Mouse (Mus musculus): Measurements from ENCODE around the gene Trmt44.
A peak's percentile ranks its signal among the peaks of the same experiment; 100 is the strongest.
"Not testable (repeated sequence)": the region's sequence is repeated elsewhere in the genome, so short reads cannot be mapped to it uniquely, and the experiment has no call there.

Gene Trmt44

GRCm38 (mm10) chr5:35591497-35591896 lies 16.6 kb upstream of the Trmt44 start:
- DNase-seq (ENCODE audit: low read depth), result no peak

GRCm38 (mm10) chr5:35584259-35584658 lies 9.4 kb upstream of the Trmt44 start:
- not testable (repeated sequence) for DNase-seq (ENCODE audit: low read depth)

- no peak for DNase-seq (ENCODE audit: low read depth)
Measured at GRCm38 (mm10) chr5:35583221-35583783, 8.4 kb upstream of the Trmt44 start.

GRCm38 (mm10) chr5:35582445-35583220 lies 7.8 kb upstream of the Trmt44 start, which contains the start of gene Acox3:
Gene Acox3 (plus strand): TSS chr5:35583040.
- peak; percentile 93 for DNase-seq (ENCODE audit: low read depth)

- no peak for DNase-seq (ENCODE audit: low read depth)
Measured at GRCm38 (mm10) chr5:35580156-35580922, 5.5 kb upstream of the Trmt44 start.

- no peak for DNase-seq (ENCODE audit: low read depth)
Measured at GRCm38 (mm10) chr5:35579247-35579893, 4.5 kb upstream of the Trmt44 start.

- DNase-seq (ENCODE audit: low read depth), result no peak
Measured at GRCm38 (mm10) chr5:35578411-35578810, 3.5 kb upstream of the Trmt44 start.

- DNase-seq (ENCODE audit: low read depth), result no peak
Measured at GRCm38 (mm10) chr5:35576409-35577020, 1.6 kb upstream of the Trmt44 start.

- no peak for DNase-seq (ENCODE audit: low read depth)
Measured at GRCm38 (mm10) chr5:35571546-35571945, 3.3 kb downstream of the Trmt44 start.

GRCm38 (mm10) chr5:35566632-35567031 lies 8.2 kb downstream of the Trmt44 start:
- no peak for DNase-seq (ENCODE audit: low read depth)

GRCm38 (mm10) chr5:35565217-35565616 lies 9.7 kb downstream of the Trmt44 start:
- DNase-seq (ENCODE audit: low read depth), result no peak

- peak; percentile 72 for DNase-seq (ENCODE audit: low read depth)
Measured at GRCm38 (mm10) chr5:35563449-35563848, 11.4 kb downstream of the Trmt44 start.

- no peak for DNase-seq (ENCODE audit: low read depth)
Measured at GRCm38 (mm10) chr5:35562616-35563015, 12.3 kb downstream of the Trmt44 start.

- no peak for DNase-seq (ENCODE audit: low read depth)
Measured at GRCm38 (mm10) chr5:35559447-35559846, 15.4 kb downstream of the Trmt44 start.

- no peak for DNase-seq (ENCODE audit: low read depth)
Measured at GRCm38 (mm10) chr5:35557946-35558621, 16.8 kb downstream of the Trmt44 start.

- DNase-seq (ENCODE audit: low read depth), result no peak
Measured at GRCm38 (mm10) chr5:35556393-35556792, 18.5 kb downstream of the Trmt44 start.

GRCm38 (mm10) chr5:35552838-35553539 lies 21.9 kb downstream of the Trmt44 start:
- DNase-seq (ENCODE audit: low read depth), result no peak

GRCm38 (mm10) chr5:35551855-35552837 lies 22.7 kb downstream of the Trmt44 start:
- no peak for DNase-seq (ENCODE audit: low read depth)

- no peak for DNase-seq (ENCODE audit: low read depth)
Measured at GRCm38 (mm10) chr5:35546127-35546526, 28.7 kb downstream of the Trmt44 start.
